Mouse (Mus musculus) liver, adult 2 months (tissue): ENCODE data around the gene Impdh1.
"Not testable (repeated sequence)": the region's sequence is repeated elsewhere in the genome, so short reads cannot be mapped to it uniquely, and the experiment has no call there.

Experiments used
- CTCF ChIP-seq: fragments of 200-500 bp; IDR thresholded peaks from 2 replicates; pipeline ENCODE4 v1.5.1; 2011; ENCODE audit warnings: low read depth, low read length, control low read depth
- POLR2A ChIP-seq: fragments of 200-500 bp; IDR thresholded peaks from 2 replicates; pipeline ENCODE4 v1.6.1; 2011; ENCODE audit warnings: low read length, control low read depth; ENCODE audit not compliant: insufficient read depth; ENCODE audit errors: extremely low read depth

GRCm38 (mm10) chr6:29217717-29218116 is 1.6 kb upstream of the Impdh1 start:
- TF ChIP-seq CTCF, POLR2A: not testable (repeated sequence)
